Mouse (Mus musculus) hindbrain, embryonic 14.5 days (tissue): Measurements from ENCODE around the gene Pecam1. TPM values are rescaled to one million over a fixed set of nuclear protein-coding genes. Genes with fewer than 3 reads are reported as not detected.
A peak's percentile ranks its signal among the peaks of the same experiment; 100 is the strongest.

Source experiments
- ATAC-seq: fragments of 200-750 bp; cut with Nextera tagmentation; 2 replicates; pipeline ENCODE4 v1.8.0; 2017; ENCODE audit warnings: moderate number of reproducible peaks, mild to moderate bottlenecking, moderate TSS enrichment, moderate library complexity; ENCODE audit not compliant: low FRiP score
- DNase-seq: peaks from one replicate; pipeline ENCODE4 v3.0.0-alpha.2; 2015; ENCODE audit warnings: low spot score
- H3K27ac ChIP-seq: fragments of 300-500 bp; sonication (generic); 2 replicates; pipeline ENCODE4 v1.5.1; 2014; ENCODE audit warnings: mild to moderate bottlenecking, moderate library complexity
- H3K27me3 ChIP-seq: fragments of 300-500 bp; sonication (generic); 2 replicates; pipeline ENCODE4 v1.6.1; 2014; ENCODE audit warnings: mild to moderate bottlenecking, low read length, mixed read lengths; ENCODE audit not compliant: control insufficient read depth, insufficient read depth
- H3K36me3 ChIP-seq: fragments of 300-500 bp; sonication (generic); replicated peaks from 2 replicates; pipeline ENCODE4 v1.6.1; 2014; ENCODE audit not compliant: control insufficient read depth, insufficient read depth
- H3K4me1 ChIP-seq: fragments of 300-500 bp; sonication (generic); replicated peaks from 2 replicates; pipeline ENCODE4 v1.6.1; 2014; ENCODE audit warnings: antibody characterized with exemption, low read length, mixed read lengths; ENCODE audit not compliant: control insufficient read depth, insufficient read depth
- H3K4me2 ChIP-seq: fragments of 300-500 bp; sonication (generic); replicated peaks from 2 replicates; pipeline ENCODE4 v1.6.1; 2014; ENCODE audit warnings: mild to moderate bottlenecking, moderate library complexity
- H3K4me3 ChIP-seq: fragments of 300-500 bp; sonication (generic); replicated peaks from 2 replicates; pipeline ENCODE4 v1.5.1; 2014; ENCODE audit warnings: mild to moderate bottlenecking, low read length
- H3K9ac ChIP-seq: fragments of 300-500 bp; sonication (generic); 2 replicates; pipeline ENCODE4 v1.6.1; 2014
- H3K9me3 ChIP-seq: fragments of 300-500 bp; sonication (generic); 2 replicates; pipeline ENCODE4 v1.6.1; 2016; ENCODE audit warnings: low read length; ENCODE audit not compliant: control insufficient read depth
- WGBS: fragments of 180-500 bp; shearing (Covaris S2); extraction: QIAGEN DNeasy Blood & Tissue Kit; methylation state at CpG from one replicate; pipeline ENCODE4 v1.1.7; 2014; 5-methylcytosine and 5-hydroxymethylcytosine counted together
- polyA plus RNA-seq: library from polyadenylated mRNA; unstranded; fragments of >200 nt; fragmentation: Nextera tagmentation; extraction: Ambion mirVana; gene quantifications from 2 replicates; pipeline ENCODE4 v1.2.1, GENCODE M21; 2014

The Pecam1 gene
- polyA plus RNA-seq, 1 experiment from 2014 or later: 16.0 TPM

GRCm38 (mm10) chr11:106675875-106676274 lies 74.6 kb downstream of the Pecam1 start:
- no peak overlapping the region for H3K4me3 ChIP-seq
- 90% methylated on average over 5 of the region's 5 CpGs for WGBS

DNA sequence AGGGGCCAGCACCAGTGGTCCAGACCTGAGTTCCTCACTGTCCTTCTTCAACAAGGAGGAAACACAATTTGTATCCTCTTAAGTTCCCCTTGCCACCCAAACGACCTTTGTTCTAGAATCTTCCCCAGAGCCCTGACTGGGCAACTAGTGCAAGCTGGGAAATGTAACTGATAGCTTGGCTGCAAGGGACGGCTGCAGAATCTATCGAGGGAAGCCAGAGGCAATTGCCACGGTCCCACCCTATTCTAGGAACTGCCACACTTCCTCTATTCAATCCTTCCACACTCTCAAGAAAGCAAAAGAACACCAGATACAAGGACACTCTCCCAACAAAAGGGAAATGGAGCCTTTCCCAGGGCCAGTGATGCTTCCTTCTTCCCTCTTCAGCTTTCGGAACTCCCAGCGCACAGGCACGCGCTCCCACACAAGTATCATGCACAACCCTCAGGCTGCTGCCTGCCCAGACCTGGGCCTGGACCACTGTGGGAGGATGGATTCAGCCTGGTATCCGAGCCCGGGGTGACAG lies 75.2 kb downstream of the Pecam1 start:
- WGBS: 68% methylated on average over 10 of the region's 10 CpGs
- ATAC-seq (no peak), DNase-seq (no peak)
- no peaks in the 10 kb centered on the region for H3K9me3 ChIP-seq
- H3K36me3 ChIP-seq: no peaks in the 10 kb centered on the region
- H3K4me1 ChIP-seq: peaks cover 22% of the 10 kb centered on the region
- H3K9ac ChIP-seq: no peak overlapping the region
- H3K27ac ChIP-seq: peak overlapping the region; percentile 58
- H3K4me3 ChIP-seq: no peak overlapping the region
- no peaks in the 10 kb centered on the region for H3K27me3 ChIP-seq
- H3K4me2 ChIP-seq: no peak overlapping the region; the same call in 1 of the 2 replicates

More at GRCm38 (mm10) chr11:106675875-106676274, 74.6 kb downstream of the Pecam1 start:
- Histone ChIP-seq H3K4me1 (peaks cover 22% of the 10 kb centered on the region), H3K36me3 (no peaks in the 10 kb centered on the region), H3K9me3 (no peaks in the 10 kb centered on the region), H3K4me2 (no peak overlapping the region), H3K9ac (no peak overlapping the region), H3K27me3 (no peaks in the 10 kb centered on the region), H3K27ac (no peak overlapping the region)
- DNase-seq (no peak), ATAC-seq (no peak)

GRCm38 (mm10) chr11:106674612-106675153 lies 75.7 kb downstream of the Pecam1 start:
- H3K9me3 ChIP-seq: no peaks in the 10 kb centered on the region
- H3K27me3 ChIP-seq: no peaks in the 10 kb centered on the region
- no peak overlapping the region for H3K4me3 ChIP-seq
- DNase-seq (peak; percentile 44), ATAC-seq (peak; percentile 80)
- peaks cover 27% of the 10 kb centered on the region for H3K4me1 ChIP-seq
- 4% methylated on average over 9 of the region's 9 CpGs for WGBS
- peak overlapping the region; percentile 35; the same call in 1 of the 2 replicates for H3K4me2 ChIP-seq
- H3K36me3 ChIP-seq: no peaks in the 10 kb centered on the region
- peak overlapping the region; percentile 58 for H3K27ac ChIP-seq
- H3K9ac ChIP-seq: no peak overlapping the region

DNA sequence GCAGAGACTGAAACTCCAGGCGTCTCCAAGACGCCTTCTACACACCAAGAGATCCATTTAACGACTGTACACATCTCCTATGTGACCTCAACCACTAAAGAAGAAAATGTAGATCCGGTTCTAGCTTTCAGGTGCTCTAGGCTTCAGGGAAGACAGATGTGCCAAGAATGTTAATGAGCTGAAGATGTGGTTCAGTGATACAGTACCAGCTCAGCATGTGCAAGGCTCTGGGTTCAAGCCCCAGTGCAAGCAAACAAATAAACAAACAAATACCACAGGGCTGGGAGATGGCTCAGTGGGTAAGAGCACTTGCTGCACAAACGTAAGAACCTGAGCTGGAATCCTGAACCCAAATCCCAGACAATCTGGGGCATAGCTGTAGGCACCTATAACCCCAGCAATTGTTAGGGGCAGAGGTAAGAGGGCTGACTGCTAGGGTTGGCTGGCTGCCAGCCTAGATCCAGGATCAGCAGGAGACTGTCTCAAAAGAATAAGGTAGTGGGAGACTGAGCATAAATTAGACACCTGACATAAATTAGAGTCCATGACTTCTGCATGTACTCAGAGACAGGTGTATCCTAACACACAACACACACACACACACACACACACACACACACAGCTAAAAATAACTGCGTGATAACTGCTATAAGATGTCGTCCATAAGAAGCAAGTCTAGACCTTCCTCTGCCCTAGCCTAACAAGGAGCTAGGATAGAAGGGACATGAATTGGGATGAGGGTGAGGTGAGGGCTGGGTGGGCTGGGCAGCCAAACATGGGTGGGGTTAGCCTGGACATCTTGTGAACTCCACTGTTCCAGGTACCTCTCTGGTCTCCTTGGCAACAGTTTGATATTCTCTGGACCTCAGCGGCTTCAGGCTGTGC lies 76.5 kb downstream of the Pecam1 start:
- H3K9me3 ChIP-seq: no peaks in the 10 kb centered on the region
- WGBS: 63% methylated on average over 8 of the region's 8 CpGs
- no peaks in the 10 kb centered on the region for H3K36me3 ChIP-seq
- H3K27me3 ChIP-seq: no peaks in the 10 kb centered on the region
- ATAC-seq (peak; percentile 14; the same call in 1 of the 2 replicates), DNase-seq (no peak)
- peak overlapping the region; percentile 58; the same call in 1 of the 2 replicates for H3K27ac ChIP-seq
- no peak overlapping the region for H3K4me3 ChIP-seq
- peaks cover 27% of the 10 kb centered on the region for H3K4me1 ChIP-seq
- no peak overlapping the region for H3K9ac ChIP-seq
- 0 out of 2 replicates have a peak overlapping the region, but pooled peaks have one; percentile 35 for H3K4me2 ChIP-seq

DNA sequence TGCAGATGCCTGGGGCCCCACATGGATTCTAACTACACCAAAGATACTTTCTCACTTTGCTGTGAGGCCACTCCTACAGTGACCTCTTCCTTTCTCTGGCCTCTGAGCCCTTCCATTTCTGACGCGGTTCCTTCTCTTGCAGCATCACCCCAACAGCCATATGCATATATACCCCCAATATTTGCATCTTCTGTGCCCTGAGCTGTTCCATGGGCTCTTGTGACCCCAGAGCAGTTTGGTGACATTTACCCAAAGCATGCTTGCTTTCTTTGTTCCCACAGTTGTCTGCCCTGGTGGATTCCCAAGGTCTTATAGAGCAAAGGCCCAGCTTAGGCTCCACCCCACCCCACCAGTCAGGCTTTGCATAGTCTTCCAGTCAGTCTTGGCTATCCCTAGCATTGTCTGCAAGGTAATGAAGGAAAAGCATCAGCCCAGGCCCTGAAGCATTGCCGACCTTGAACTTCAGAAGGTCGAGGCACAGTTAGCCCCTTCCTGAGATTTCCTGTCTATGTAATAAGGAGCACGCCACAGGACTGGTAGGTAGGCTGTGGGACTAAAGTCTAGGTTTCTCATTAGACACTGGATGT lies 77.4 kb downstream of the Pecam1 start:
- no peak overlapping the region for H3K4me2 ChIP-seq
- H3K9ac ChIP-seq: no peak overlapping the region
- WGBS: 91% methylated on average over 5 of the region's 5 CpGs
- H3K27ac ChIP-seq: no peak overlapping the region
- H3K36me3 ChIP-seq: no peaks in the 10 kb centered on the region
- ATAC-seq: no peak
- peaks cover 27% of the 10 kb centered on the region for H3K4me1 ChIP-seq
- no peaks in the 10 kb centered on the region for H3K9me3 ChIP-seq
- no peaks in the 10 kb centered on the region for H3K27me3 ChIP-seq
- no peak overlapping the region for H3K4me3 ChIP-seq
- DNase-seq: no peak

GRCm38 (mm10) chr11:106671801-106672200 lies 78.6 kb downstream of the Pecam1 start:
- WGBS: 93% methylated on average over 8 of the region's 8 CpGs
- peaks cover 27% of the 10 kb centered on the region for H3K4me1 ChIP-seq
- no peak overlapping the region for H3K27ac ChIP-seq
- DNase-seq: no peak
- H3K9me3 ChIP-seq: no peaks in the 10 kb centered on the region
- H3K4me2 ChIP-seq: no peak overlapping the region
- no peaks in the 10 kb centered on the region for H3K27me3 ChIP-seq
- ATAC-seq: no peak
- no peak overlapping the region for H3K4me3 ChIP-seq
- H3K36me3 ChIP-seq: no peaks in the 10 kb centered on the region
- no peak overlapping the region for H3K9ac ChIP-seq

GRCm38 (mm10) chr11:106670951-106671478 lies 79.4 kb downstream of the Pecam1 start:
- DNase-seq: no peak
- Histone ChIP-seq H3K27ac (no peak overlapping the region), H3K27me3 (no peaks in the 10 kb centered on the region), H3K4me2 (no peak overlapping the region), H3K36me3 (no peaks in the 10 kb centered on the region), H3K4me1 (peaks cover 27% of the 10 kb centered on the region), H3K9me3 (no peaks in the 10 kb centered on the region), H3K9ac (no peak overlapping the region), H3K4me3 (no peak overlapping the region)
- 65% methylated on average over 4 of the region's 4 CpGs for WGBS
- ATAC-seq: no peak

GRCm38 (mm10) chr11:106670266-106670665 lies 80.2 kb downstream of the Pecam1 start:
- no peaks in the 10 kb centered on the region for H3K36me3 ChIP-seq
- no peaks in the 10 kb centered on the region for H3K9me3 ChIP-seq
- no peaks in the 10 kb centered on the region for H3K27me3 ChIP-seq
- ATAC-seq (no peak), DNase-seq (no peak)
- H3K9ac ChIP-seq: no peak overlapping the region
- no peak overlapping the region for H3K27ac ChIP-seq
- peaks cover 23% of the 10 kb centered on the region for H3K4me1 ChIP-seq
- H3K4me3 ChIP-seq: no peak overlapping the region
- WGBS: 71% methylated on average over 3 of the region's 3 CpGs
- no peak overlapping the region for H3K4me2 ChIP-seq

DNA sequence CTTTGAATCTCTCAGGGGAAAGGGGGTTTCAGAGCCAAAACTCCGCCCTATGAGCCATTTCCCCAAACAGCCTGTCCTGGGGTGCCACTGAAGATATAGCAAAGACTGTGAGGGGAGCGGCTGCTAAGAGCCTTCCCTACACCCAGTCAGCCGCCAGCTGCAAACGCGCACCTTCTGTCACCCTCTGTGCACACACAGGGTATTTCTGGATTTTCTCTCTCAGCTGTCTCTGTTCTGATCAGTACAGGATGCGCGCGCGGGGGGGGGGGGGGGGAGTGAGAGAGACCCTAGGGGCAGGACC lies 80.6 kb downstream of the Pecam1 start:
- Histone ChIP-seq H3K36me3 (no peaks in the 10 kb centered on the region), H3K27me3 (no peaks in the 10 kb centered on the region), H3K4me3 (no peak overlapping the region), H3K4me2 (no peak overlapping the region), H3K4me1 (peaks cover 19% of the 10 kb centered on the region), H3K27ac (no peak overlapping the region), H3K9me3 (no peaks in the 10 kb centered on the region), H3K9ac (no peak overlapping the region)
- no peak for DNase-seq
- WGBS: 34% methylated on average over 5 of the region's 9 CpGs
- no peak for ATAC-seq
